Mouse (Mus musculus): Measurements from ENCODE around the gene Gpkow.
"Not testable (repeated sequence)": the region's sequence is repeated elsewhere in the genome, so short reads cannot be mapped to it uniquely, and the experiment has no call there.

The Gpkow gene

GRCm38 (mm10) chrX:7750432-7751116 lies 53.6 kb downstream of the Gpkow start, which contains the start of gene Ccdc120:
Gene Ccdc120 (minus strand): TSS chrX:7750905.
- peak; percentile 91 for DNase-seq

GRCm38 (mm10) chrX:7753627-7754026 lies 56.7 kb downstream of the Gpkow start:
- not testable (repeated sequence) for DNase-seq

Measured in embryo, embryonic 11 days (tissue).